Mouse (Mus musculus) kidney, adult 18-20 months (tissue): ENCODE data around the gene Csde1.

Experiments used
- DNase-seq: peaks from one replicate; pipeline ENCODE4 v3.0.0; 2021

Csde1 gene

DNA sequence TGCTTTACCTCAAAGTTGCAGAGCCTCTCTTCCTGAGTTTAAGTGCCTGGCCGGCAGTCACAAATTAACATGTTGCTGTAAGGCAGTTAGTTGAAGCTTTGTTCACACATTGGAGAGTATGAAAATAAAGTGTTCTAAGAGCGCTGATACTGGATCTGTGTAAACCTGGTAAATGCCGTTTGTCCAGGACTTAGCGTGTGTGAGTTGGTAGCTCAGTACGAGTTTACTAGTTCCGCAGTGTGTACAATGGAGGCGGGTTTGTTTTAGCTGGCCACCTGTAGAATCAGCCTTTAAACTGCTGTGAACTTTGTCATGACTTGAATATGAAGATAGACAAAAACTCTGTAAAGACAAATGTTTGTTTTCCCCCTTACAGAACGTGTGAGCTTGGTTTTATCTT, 46.7 kb downstream of the Csde1 start:
- DNase-seq, result no peak

DNA sequence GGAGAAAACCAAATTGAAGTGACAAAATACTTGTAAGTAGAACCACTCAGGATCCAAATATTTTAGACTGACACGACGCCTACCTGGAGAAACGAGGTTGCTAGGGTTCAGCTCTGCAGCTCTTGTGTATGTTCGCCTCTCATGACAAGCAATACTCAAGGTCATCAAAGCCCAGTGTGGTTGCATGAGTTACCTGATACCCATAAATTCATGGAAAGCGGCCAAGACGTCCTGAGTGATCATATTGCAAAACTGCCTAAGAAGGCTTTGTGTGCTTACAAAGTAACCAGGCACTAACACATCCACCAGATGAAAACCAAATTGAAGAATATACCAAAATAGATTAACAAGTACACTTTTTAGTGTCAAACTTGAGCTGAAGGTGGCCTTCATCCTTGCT, 48.7 kb downstream of the Csde1 start:
- no peak for DNase-seq

DNA sequence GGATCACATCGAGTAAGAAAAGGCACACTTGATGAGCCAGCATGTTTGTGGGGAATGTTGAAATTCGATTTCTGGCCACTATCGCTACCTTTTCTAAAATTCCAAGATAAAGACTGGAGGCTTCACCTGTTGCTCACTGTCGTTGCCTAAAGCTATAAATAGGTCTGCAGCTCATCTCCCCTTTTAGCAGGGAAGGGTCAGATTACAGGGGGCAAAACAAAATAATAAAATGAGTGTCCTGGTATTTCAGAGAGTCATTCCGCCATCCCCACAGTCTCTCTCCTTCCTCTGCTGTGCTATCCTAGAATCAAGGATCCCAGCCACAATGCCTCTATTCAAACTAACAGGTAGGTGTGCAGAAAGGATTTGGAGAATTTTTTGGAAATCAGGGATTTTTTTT, 53.5 kb downstream of the Csde1 start, which contains the start of gene Ampd1:
Gene Ampd1 (plus strand): TSS at position 244 of the 400 bp plus-strand sequence.
- no peak for DNase-seq

DNA sequence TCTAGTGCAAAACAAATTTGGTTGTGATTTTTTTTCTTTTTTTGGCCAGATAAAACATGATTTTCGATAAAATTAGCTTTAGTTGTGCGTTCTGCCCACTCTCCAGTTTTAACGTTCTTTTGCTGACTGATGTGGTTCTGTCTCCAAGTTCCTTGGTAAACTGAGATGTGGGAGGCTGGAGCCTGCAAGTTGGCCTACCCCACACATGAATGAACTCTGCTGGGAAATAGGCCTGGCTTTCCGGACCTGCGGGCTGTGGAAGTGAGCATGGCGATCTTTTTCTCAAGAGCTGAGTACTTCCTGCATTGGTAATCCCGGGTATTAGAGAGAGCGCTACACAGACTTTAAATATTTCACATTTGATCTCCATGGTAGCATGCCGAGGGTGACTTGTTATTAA, 55.6 kb downstream of the Csde1 start:
- DNase-seq, result no peak

DNA sequence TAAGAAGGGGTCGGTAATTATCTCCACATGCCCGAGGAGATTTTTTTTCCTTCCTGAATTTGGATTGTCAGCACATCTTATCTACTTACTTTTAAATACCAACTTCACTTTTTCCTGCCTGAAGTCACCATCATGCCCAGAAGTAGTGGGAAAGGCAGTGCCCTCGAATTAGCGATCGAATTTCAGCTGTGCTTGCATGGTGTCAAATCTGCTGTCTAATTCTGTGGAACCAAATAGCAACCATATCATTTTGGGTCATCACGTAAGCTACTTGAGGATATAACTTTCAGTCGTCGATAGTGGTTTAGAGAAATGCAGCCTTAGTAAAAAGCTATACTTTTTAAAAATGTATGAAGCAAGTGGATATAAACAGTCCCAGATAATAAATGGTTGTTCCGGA, 56.2 kb downstream of the Csde1 start:
- no peak for DNase-seq

DNA sequence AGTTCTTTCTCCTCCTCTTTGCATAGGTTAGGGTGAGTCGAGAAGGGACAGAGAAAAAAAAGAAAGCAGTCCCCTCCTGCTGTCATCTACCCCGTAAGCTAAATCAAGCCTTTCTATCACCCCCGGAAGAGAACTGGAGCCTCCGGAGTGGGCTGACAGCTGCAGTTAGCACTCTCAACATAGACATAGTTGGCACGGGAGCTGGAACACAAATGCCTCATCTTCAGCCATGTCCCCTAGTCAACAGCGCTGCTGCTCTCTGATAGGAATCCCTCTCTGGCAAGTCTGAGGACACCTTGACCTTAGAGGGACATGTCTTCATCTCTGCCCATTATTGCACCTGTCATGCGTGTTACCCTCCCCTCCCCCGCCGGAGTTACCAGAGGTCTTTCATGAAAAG, 59.1 kb downstream of the Csde1 start:
- no peak for DNase-seq

DNA sequence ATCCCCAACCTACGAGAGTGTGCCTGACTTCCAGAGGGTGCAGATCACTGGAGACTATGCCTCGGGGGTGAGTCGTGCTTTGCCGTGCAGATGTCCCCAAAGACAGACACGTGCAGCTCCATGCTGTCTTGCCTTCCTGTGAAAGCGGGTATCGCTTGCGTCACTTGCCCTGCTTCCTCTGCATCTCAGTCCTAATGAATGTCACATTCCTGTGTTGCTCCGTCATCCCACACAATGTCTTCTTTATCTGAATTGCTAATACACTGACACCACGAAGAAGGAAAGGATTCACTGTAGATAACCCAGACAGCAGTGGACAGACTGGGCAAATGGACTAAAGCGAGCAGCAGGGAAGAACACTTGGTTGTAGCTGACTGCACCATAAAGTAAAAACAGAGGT, 60.8 kb downstream of the Csde1 start:
- no peak for DNase-seq

DNA sequence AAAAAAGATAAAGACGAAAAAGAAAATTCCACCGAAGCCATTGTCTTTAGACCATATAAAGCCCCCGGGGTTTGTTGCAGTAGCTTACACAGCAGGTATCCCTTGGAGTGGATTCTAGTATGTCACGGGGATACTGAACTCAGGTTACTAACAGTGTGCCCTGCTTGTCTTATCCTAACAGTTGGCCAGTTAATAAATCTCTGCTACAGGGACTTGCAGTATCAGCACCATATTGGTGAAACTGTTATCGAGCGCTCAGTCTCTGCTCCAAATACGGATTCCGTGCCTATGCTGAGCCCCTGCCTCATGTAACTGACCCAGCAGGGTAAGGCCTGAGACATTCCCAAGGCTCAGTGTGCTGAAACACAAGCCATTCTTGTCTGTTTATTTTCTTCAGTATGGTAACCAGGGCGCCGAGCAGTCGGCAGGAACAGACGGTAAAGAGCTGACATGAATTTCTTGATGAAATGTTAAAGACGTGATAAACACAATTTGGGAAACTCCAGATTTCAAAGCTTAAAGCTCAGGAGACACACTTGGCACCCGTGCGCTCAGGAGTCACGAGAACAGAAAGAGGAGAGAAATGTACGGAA, 61.7 kb downstream of the Csde1 start:
- DNase-seq, result no peak

DNA sequence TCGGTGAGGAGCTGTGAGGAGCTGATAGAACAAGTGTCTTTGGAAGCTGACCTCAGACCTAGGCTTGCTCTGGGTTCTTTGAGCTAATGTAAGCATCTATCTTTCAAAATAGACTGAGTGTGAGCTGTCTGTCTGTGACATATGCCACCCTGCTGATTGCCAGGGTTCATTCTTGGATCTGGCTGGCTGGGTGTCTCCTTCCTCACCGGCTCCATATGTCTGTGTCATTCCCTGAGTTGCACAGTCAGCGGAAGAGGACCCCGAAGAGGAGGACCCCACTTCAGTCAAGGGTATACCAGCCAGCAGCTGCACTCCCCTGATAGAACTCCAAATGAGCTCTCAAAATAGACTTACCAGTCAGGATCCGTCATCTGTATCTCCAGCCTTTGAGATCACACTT, 62.5 kb downstream of the Csde1 start:
- DNase-seq, result no peak

DNA sequence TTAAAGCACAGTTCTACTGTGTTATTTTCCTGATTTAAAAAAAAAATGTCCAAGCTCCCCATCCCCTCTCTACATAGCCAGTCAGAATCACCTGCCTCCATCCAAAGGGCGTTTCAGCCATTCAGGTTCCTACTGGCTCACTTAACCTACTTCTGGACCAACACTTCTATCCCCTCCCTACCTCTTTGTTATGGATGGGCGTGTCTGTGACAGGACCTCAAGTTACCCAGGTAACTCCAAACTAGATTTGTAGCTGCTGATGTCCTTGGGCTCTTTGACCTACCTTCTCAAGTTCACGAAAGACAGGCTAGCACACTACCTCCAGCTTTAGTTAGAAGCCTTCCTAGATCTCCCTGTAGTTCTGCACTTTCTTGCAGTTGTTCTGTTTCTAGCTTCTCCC, 65.8 kb downstream of the Csde1 start:
- DNase-seq, result no peak

DNA sequence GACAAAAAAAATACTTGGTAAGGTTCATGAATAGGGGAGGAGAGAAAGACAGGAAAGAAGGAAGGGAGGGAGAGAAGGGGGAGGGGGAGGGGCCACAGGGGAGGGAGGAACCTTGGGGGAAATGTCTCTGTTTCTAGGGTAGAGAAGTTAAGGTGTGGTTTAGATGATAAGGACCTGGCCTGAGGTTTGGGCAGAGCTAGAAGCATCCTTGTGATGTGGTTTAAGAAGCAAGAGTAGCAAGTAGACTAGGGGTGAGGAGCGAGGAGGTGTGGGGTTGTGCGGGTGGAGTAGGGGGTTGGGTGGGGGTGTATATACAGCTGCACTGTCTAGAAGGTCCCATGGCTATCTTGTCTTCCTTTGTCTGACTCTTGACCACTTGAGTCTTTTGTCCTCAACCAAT, 71.5 kb downstream of the Csde1 start:
- DNase-seq, result no peak

DNA sequence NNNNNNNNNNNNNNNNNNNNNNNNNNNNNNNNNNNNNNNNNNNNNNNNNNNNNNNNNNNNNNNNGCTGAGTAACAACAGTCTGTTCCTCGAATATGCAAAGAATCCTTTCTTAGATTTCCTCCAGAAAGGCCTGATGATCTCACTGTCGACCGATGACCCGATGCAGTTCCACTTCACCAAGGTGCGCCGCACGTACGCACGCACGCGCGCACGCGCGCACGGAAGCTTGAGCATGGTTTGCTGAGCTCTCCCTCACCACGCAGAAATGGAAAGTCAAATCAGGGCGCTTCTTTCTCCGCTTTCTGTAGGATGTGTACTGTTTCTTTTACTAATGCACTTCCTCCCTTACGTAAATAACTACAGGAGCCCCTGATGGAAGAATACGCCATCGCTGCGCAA, 78.4 kb downstream of the Csde1 start:
- no peak for DNase-seq

DNA sequence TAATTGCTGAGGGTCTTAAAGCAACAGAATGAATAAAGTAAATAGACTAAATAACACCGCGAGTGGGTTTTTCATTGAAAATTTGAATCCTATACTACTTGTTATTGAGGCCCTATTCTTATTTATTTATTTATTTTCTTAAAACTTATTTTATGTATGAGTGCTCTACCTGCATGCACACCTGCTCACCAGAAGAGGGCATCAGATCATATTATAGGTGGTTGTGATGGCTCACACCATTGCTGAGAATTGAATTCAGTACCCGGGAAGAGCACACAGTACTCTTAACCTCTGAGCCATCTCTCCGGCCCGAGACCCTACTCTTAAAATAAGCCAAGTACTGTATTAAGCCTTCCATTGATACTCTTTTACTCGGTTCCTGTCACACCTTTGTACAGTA, 79.4 kb downstream of the Csde1 start:
- no peak for DNase-seq

DNA sequence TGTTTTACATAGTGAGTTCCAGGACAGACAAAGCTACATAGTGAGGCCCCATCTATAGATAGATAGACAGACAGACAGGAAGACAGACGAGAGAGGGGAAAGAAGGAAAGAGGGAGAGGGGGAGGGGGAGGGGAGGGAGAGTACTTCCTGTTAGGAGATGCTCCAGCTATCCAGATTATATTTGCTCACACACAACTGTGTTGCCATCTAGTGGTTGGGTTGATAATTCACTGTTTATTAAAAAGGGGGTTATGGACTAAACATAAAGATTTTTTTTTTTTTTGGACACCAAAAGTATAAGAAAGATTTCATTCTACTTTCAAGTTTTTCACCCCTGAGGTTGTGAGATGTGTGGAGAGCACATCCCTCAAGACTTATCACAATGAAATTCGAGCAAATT, 80.5 kb downstream of the Csde1 start:
- no peak for DNase-seq

DNA sequence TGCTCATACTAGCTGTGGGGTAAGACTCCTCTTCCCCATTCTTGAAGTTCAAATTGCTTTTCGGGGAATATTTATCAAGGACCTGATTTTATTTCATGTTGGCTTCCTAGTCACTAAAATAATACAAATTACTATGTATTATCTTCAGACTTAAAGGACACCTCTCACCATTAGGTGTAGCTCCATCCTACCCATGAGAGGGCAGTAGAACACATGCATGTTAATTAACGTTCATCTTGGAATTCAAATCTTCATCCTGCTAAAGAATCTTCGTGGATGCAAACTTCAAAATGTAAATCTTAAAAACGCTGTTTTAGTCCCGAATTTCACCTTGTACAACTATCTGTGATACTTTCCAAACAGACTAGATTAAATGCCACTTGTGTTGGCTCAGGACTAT, 81.0 kb downstream of the Csde1 start:
- DNase-seq, result no peak

DNA sequence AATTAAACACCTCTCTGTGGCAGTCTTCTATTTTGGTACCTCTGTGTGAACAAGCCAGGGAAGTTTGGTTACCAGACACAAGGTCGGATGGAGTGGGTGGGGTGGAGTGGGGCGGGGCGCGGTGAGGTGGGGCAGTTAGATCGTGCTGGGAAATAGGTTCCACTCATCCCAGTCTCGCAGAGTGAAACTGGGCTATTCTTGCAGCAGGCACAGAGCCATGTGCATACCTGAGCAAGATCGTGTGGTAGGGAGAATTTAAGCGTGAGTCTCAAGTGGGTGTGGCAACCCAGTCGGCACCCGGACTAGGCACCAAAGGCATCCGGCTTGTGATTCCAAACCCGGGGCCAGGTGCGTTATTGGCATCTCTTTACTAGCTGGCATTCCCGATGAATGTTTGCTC, 81.7 kb downstream of the Csde1 start:
- DNase-seq, result no peak

DNA sequence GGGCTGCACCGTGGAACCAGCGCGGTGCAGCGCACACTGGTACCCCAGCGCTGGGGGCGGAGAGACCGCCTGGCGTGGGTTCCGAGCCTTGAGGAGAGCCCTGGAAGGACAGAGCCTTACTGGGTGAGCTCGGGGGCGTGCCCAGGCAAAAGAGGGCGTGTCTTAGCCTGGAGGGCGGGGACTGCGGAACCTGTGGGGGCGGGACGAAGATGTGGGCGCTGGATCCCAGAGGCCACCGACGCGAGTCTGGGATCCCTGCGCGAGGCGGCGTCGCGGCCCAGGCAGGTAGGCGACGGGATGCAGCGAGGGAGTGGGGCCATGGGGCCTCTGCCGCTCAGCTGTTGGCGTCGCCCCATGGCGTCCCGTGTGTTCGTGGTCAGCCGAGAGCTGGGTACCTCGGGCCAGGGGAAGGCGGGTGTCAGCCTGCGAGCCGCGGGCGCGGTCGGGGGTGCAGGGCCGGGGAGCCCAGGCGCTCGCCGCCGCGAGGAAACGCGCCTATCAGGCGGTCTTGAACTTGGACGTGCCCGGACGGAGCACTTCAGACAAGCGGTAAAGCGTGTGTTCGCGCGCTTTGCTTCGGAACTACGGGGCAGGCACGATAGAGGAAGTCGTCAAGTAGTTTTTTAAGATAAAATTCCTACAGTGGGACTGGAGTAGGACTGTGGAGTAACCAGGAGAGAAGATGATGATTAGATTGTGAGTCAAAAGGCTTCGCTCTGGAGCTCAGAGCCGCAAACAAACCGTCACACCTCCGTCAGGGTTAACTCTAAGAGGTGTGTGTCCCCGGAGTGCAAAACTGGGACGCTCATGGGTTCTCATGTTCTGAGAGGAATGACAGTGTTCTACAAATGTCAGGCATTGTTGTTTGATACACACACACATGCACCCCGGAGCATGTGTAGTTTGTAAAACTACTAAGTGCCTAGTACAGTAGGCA, 82.5 kb downstream of the Csde1 start, which contains the start of gene Dennd2c:
Gene Dennd2c (plus strand): TSS at position 151 of the 937 bp plus-strand sequence.
- DNase-seq, result peak; percentile 96
